Comparison of ENCODE assay signal across 8 mouse cellular contexts in the genomic region with DNA sequence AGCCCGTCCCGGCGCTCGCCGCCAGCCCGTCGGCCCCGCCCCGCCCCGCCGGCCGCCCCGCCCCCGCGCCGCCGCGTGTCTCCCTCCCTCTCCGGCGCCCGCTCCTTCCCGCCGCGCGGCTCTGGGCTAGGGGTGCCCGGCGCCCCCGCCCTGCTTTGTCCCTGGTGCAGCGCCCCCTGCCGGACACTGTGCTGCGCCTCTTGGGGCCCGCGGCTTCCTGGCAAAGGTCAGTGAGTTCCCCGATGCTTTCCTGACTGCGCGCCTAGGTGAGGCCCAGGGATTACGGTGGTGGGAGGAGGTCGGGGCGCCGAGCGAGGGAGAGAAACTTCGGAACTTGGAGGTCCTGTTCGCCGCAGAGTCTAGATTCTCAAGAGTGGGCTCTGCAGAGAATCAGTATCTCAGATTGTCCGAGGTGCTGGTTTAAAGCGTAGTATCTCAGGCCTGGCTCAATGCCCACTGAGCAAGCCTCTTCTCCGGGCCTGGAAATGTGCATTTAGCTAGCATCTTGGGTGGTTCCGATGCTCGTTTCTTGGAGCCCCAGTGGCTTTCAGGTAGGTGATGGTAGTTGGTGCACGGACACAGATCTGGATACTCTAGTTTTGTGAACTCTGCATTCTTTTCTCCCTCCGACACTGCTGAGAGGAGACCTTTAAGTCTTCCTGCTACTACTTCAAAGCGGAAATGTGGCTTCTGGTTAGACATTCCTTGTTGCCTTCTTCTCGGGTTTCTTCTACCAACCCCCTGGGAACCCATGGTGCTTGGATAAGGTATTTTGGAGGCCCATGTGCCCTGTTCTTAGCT. TPM values are rescaled to one million over a fixed set of nuclear protein-coding genes. Genes with fewer than 3 reads are reported as not detected.
DNase-seq lines count a peak whose midpoint lies in the region; ATAC-seq and TF ChIP-seq lines count a peak whose summit lies in the region.

Mmgt2 (plus strand) TSS at position 74 of the 801 bp plus-strand sequence.

- peak within 1 kb of the TSS; percentile 92 for H3K4me2 ChIP-seq in embryonic facial prominence, embryonic 13.5 days
- peak within 1 kb of the TSS; percentile 92 for H3K4me2 ChIP-seq in limb, embryonic 13.5 days (replicated peaks)
- peak within 1 kb of the TSS; percentile 84 for H3K4me2 ChIP-seq in midbrain, embryonic 15.5 days

- peak within 1 kb of the TSS; percentile 79 for H3K4me3 ChIP-seq in embryonic facial prominence, embryonic 13.5 days
- H3K4me3 ChIP-seq in kidney, adult 2 months (ENCODE audit: insufficient read depth, low read depth, low read length), result peak within 1 kb of the TSS; percentile 65
- H3K4me3 ChIP-seq in limb, embryonic 13.5 days, result peak within 1 kb of the TSS; percentile 76
- H3K4me3 ChIP-seq in midbrain, embryonic 15.5 days, result peak within 1 kb of the TSS; percentile 84

- WGBS in embryonic facial prominence, embryonic 13.5 days, result under 1% methylated on average over 39 of the region's 53 CpGs
- WGBS in kidney, adult 2 months, result 1% methylated on average over 33 of the region's 53 CpGs
- WGBS in limb, embryonic 13.5 days, result under 1% methylated on average over 45 of the region's 53 CpGs
- WGBS in midbrain, embryonic 15.5 days, result under 1% methylated on average over 42 of the region's 53 CpGs

- peak; percentile 90 for DNase-seq in 416B (ENCODE audit: low read depth)
- peak; percentile 97 to 99 for DNase-seq in adrenal gland, postnatal 36 days
- peak; percentile 94 to 95 for DNase-seq in heart, adult 18-20 months
- DNase-seq in kidney, adult 2 months, result peak; percentile 96
- peak; percentile 92 to 98 for DNase-seq in spleen, adult 18-20 months

- no peaks in the 10 kb centered on the region for H3K27me3 ChIP-seq in embryonic facial prominence, embryonic 13.5 days
- H3K27me3 ChIP-seq in kidney, adult 2 months (replicated peaks; ENCODE audit: control insufficient read depth, insufficient read depth, low read length), result no peaks in the 10 kb centered on the region
- no peaks in the 10 kb centered on the region for H3K27me3 ChIP-seq in limb, embryonic 13.5 days
- no peaks in the 10 kb centered on the region for H3K27me3 ChIP-seq in midbrain, embryonic 15.5 days (replicated peaks)

- peaks cover 20% of the 10 kb centered on the region for H3K36me3 ChIP-seq in embryonic facial prominence, embryonic 13.5 days
- H3K36me3 ChIP-seq in kidney, adult 2 months (ENCODE audit: control insufficient read depth, insufficient read depth, low read length), result no peaks in the 10 kb centered on the region
- peaks cover 21% of the 10 kb centered on the region for H3K36me3 ChIP-seq in limb, embryonic 13.5 days
- H3K36me3 ChIP-seq in midbrain, embryonic 15.5 days (replicated peaks), result no peaks in the 10 kb centered on the region

- no peaks in the 10 kb centered on the region for H3K9me3 ChIP-seq in embryonic facial prominence, embryonic 13.5 days
- no peaks in the 10 kb centered on the region for H3K9me3 ChIP-seq in limb, embryonic 13.5 days
- H3K9me3 ChIP-seq in midbrain, embryonic 15.5 days, result no peaks in the 10 kb centered on the region

- peak; percentile 67 for TF ChIP-seq CTCF in kidney, adult 2 months (conservative IDR thresholded peaks at IDR 0.05; ENCODE audit: insufficient read depth, insufficient read length, low read depth, low read length)

- H3K9ac ChIP-seq in embryonic facial prominence, embryonic 13.5 days, result peak within 1 kb of the TSS; percentile 87
- H3K9ac ChIP-seq in limb, embryonic 13.5 days, result peak within 1 kb of the TSS; percentile 85
- H3K9ac ChIP-seq in midbrain, embryonic 15.5 days, result peak within 1 kb of the TSS; percentile 75

- peaks cover 55% of the 10 kb centered on the region for H3K4me1 ChIP-seq in embryonic facial prominence, embryonic 13.5 days
- H3K4me1 ChIP-seq in kidney, adult 2 months (ENCODE audit: control insufficient read depth, insufficient read depth, low read length), result peaks cover 7% of the 10 kb centered on the region
- peaks cover 51% of the 10 kb centered on the region for H3K4me1 ChIP-seq in limb, embryonic 13.5 days
- peaks cover 45% of the 10 kb centered on the region for H3K4me1 ChIP-seq in midbrain, embryonic 15.5 days

- TF ChIP-seq POLR2A in kidney, adult 2 months (IDR thresholded peaks at IDR 0.05; ENCODE audit: low read depth, low read length), result no peak

- peak; percentile 89 for ATAC-seq in embryonic facial prominence, embryonic 13.5 days (ENCODE audit: insufficient number of reproducible peaks, insufficient read depth, low FRiP score, low TSS enrichment, low read depth)
- ATAC-seq in limb, embryonic 13.5 days (ENCODE audit: low FRiP score, low read depth), result peak; percentile 87
- peak; percentile 84 for ATAC-seq in midbrain, embryonic 15.5 days (replicated peaks)

- H3K27ac ChIP-seq in embryonic facial prominence, embryonic 13.5 days, result peak within 1 kb of the TSS; percentile 93
- H3K27ac ChIP-seq in kidney, adult 2 months (ENCODE audit: insufficient read depth, low read depth, low read length), result peak within 1 kb of the TSS; percentile 25
- peak within 1 kb of the TSS; percentile 87 for H3K27ac ChIP-seq in limb, embryonic 13.5 days
- peak within 1 kb of the TSS; percentile 71 for H3K27ac ChIP-seq in midbrain, embryonic 15.5 days

RNA-seq across cellular contexts. Expression of gene Mmgt2, which starts in this region (rescaled TPM):
- 10 to 100 TPM; 38.0 to 42.6 TPM for total RNA-seq in adrenal gland, postnatal 36 days (2021)
- 60.4 and 64.0 TPM in 2 replicates for polyA plus RNA-seq in embryonic facial prominence, embryonic 13.5 days (2015; fragmentation: Nextera tagmentation; extraction: Ambion mirVana)
- 1 to 10 TPM; 5.4 to 7.1 TPM for total RNA-seq in heart, adult 18-20 months (2021)
- polyA plus RNA-seq in kidney, adult 2 months (2012; rRNA removed), result 24.0 and 33.1 TPM in 2 replicates
- polyA plus RNA-seq in limb, embryonic 13.5 days (2015; fragmentation: Nextera tagmentation; extraction: Ambion mirVana), result 68.2 and 69.4 TPM in 2 replicates
- polyA plus RNA-seq in midbrain, embryonic 15.5 days (2015; fragmentation: Nextera tagmentation; extraction: Ambion mirVana), result 21.6 and 23.3 TPM in 2 replicates

Comparison
In these comparisons a context has a peak if more than half of its experiments do, and no peak if none do; other contexts are left out.
1. Peak in every context shown above with its lines: DNase-seq, ATAC-seq, H3K4me3 ChIP-seq and H3K27ac ChIP-seq.
2. RNA of gene Mmgt2 (total RNA-seq): 38.0 to 42.6 TPM in adrenal gland, postnatal 36 days; 5.4 to 7.1 TPM in heart, adult 18-20 months; every median in the first group is over 4 times any median in the second.
3. H3K27ac ChIP-seq: peak in every context shown above with its lines; median percentile 93 in embryonic facial prominence, embryonic 13.5 days; 87 in limb, embryonic 13.5 days; 71 in midbrain, embryonic 15.5 days; 25 in kidney, adult 2 months.